Mouse (Mus musculus) cerebellum, adult 2 months (tissue): ENCODE data around the gene Chd6.

Experiments
- CTCF ChIP-seq: fragments of 200-500 bp; IDR thresholded peaks from 2 replicates; pipeline ENCODE4 v1.5.1; 2011; ENCODE audit warnings: low read depth, mild to moderate bottlenecking, control low read depth, low read length, moderate library complexity, borderline replicate concordance; ENCODE audit not compliant: insufficient read depth
- POLR2A ChIP-seq: fragments of 200-500 bp; IDR thresholded peaks from 2 replicates; pipeline ENCODE4 v1.6.1; 2011; ENCODE audit warnings: low read length, control low read depth, borderline replicate concordance; ENCODE audit not compliant: insufficient read depth

DNA sequence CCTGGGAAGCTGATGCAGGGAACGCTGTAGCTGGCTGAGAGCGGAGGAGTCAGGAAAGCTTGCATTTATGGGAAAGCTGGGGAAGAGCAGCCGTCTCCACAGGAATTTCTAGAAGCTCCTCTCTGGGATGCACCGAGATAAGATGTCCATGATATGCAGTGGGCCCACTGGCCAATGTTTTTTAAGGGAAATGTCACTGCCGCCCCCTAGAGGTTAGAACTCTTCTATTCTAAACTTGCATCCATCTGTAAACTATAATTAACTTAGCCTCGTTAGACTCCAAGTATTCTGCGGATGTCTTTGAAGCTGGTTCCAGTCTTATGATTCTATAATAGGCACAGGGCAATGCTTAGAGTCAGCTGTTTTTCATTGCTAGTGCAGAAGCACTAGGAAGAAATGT lies 153.5 kb downstream of the Chd6 start:
- peak; percentile 18; the same call in 1 of the 2 replicates for TF ChIP-seq CTCF
- no peak for TF ChIP-seq POLR2A
